Mouse (Mus musculus): ENCODE data around the gene Trim63.

DNA sequence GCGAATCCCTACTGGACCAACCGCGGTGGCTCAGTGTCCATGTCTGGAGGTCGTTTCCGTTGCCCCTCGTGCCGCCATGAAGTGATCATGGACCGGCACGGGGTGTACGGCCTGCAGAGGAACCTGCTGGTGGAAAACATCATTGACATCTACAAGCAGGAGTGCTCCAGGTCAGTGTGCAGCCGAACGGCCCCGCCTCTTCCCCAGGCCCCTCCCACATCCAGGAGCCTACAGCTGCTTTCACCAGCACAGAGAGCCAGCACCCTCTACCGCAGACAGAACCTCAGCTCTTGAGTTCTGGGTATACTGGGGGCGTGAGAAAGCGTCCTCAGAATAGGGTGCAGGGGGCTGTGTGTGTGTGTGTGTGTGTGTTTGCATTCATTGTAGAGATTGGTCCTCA, 1.5 kb downstream of the Trim63 start:
- TF ChIP-seq MYOG (IDR thresholded peaks at IDR 0.05; ENCODE audit: control insufficient read depth in 1 of 3, insufficient read depth in 1 of 3, insufficient read length in 2 of 3, low read depth in 2 of 3) (no peak), POLR2A (IDR thresholded peaks at IDR 0.05; ENCODE audit: insufficient read length, low read depth) (no peak)
